Mouse (Mus musculus) liver, embryonic 14.5 days (tissue): ENCODE results near the gene Apon.

ENCODE experiments used
- CTCF ChIP-seq: IDR thresholded peaks from 2 replicates; pipeline ENCODE4 v1.5.1; 2016; ENCODE audit warnings: antibody characterized with exemption, low read depth, control low read depth
- EP300 ChIP-seq: IDR thresholded peaks from 2 replicates; pipeline ENCODE4 v1.6.1; 2016; ENCODE audit warnings: antibody characterized with exemption, low read depth

- no peak for TF ChIP-seq CTCF
- TF ChIP-seq EP300 = no peak
Observed at GRCm38 (mm10) chr10:128298702-128299171, 44.8 kb downstream of the Apon start, which contains the start of gene Il23a.
